Comparison of ENCODE assay signal across 8 mouse cellular contexts in genomic region chr10:34297980-34298753, GRCm38 (mm10). TPM values are rescaled to one million over a fixed set of nuclear protein-coding genes. Genes with fewer than 3 reads are reported as not detected.
A peak's percentile ranks its signal among the peaks of the same experiment; 100 is the strongest.
DNase-seq lines count a peak whose midpoint lies in the region; ATAC-seq and TF ChIP-seq lines count a peak whose summit lies in the region.

No protein-coding gene starts in this region.

- H3K9me3 ChIP-seq in forebrain, embryonic 10.5 days: no peaks in the 10 kb centered on the region
- H3K9me3 ChIP-seq in hindbrain, embryonic 14.5 days (ENCODE audit: control insufficient read depth, low read length): no peaks in the 10 kb centered on the region
- no peaks in the 10 kb centered on the region for H3K9me3 ChIP-seq in midbrain, embryonic 12.5 days

- TF ChIP-seq CTCF in kidney, adult 2 months (conservative IDR thresholded peaks at IDR 0.05; ENCODE audit: insufficient read depth, insufficient read length, low read depth, low read length): no peak

- TF ChIP-seq POLR2A in kidney, adult 2 months (IDR thresholded peaks at IDR 0.05; ENCODE audit: low read depth, low read length): no peak

- ATAC-seq in hindbrain, embryonic 14.5 days (ENCODE audit: low FRiP score): no peak; the same call in 1 of the 2 replicates
- no peak for ATAC-seq in midbrain, embryonic 12.5 days (ENCODE audit: low FRiP score, low read depth)

- peak overlapping the region; percentile 91 for H3K9ac ChIP-seq in hindbrain, embryonic 14.5 days
- H3K9ac ChIP-seq in midbrain, embryonic 12.5 days (replicated peaks): peak overlapping the region; percentile 86

- no peak overlapping the region for H3K27ac ChIP-seq in kidney, adult 2 months (ENCODE audit: insufficient read depth, low read depth, low read length)
- H3K27ac ChIP-seq in forebrain, embryonic 10.5 days: peak overlapping the region; percentile 87
- H3K27ac ChIP-seq in hindbrain, embryonic 14.5 days: peak overlapping the region; percentile 99
- H3K27ac ChIP-seq in midbrain, embryonic 12.5 days (replicated peaks): peak overlapping the region; percentile 97

- peak overlapping the region; percentile 86 for H3K4me3 ChIP-seq in kidney, adult 2 months (ENCODE audit: insufficient read depth, low read depth, low read length)
- peak overlapping the region; percentile 78 for H3K4me3 ChIP-seq in forebrain, embryonic 10.5 days
- H3K4me3 ChIP-seq in hindbrain, embryonic 14.5 days (replicated peaks; ENCODE audit: low read length): peak overlapping the region; percentile 74
- peak overlapping the region; percentile 78 for H3K4me3 ChIP-seq in midbrain, embryonic 12.5 days

- DNase-seq in kidney, adult 2 months: peak; percentile 12
- no peak for DNase-seq in kidney, adult 8-10 months
- peak; percentile 70 for DNase-seq in MN1 (ENCODE audit: low spot score)
- no peak for DNase-seq in forebrain, embryonic 10.5 days (ENCODE audit: extremely low spot score, low spot score)
- DNase-seq in hindbrain, embryonic 14.5 days (ENCODE audit: low spot score): no peak
- DNase-seq in urinary bladder, adult 2 months (ENCODE audit: low spot score): no peak
- DNase-seq in adrenal gland, postnatal 14 days: no peak

- no peaks in the 10 kb centered on the region for H3K36me3 ChIP-seq in kidney, adult 2 months (ENCODE audit: control insufficient read depth, insufficient read depth, low read length)
- H3K36me3 ChIP-seq in forebrain, embryonic 10.5 days (replicated peaks): no peaks in the 10 kb centered on the region; the same call in 1 of the 2 replicates
- peaks cover 7% of the 10 kb centered on the region; the same call in 1 of the 2 replicates for H3K36me3 ChIP-seq in hindbrain, embryonic 14.5 days (replicated peaks; ENCODE audit: control insufficient read depth, insufficient read depth)
- H3K36me3 ChIP-seq in midbrain, embryonic 12.5 days: no peaks in the 10 kb centered on the region

- H3K27me3 ChIP-seq in kidney, adult 2 months (replicated peaks; ENCODE audit: control insufficient read depth, insufficient read depth, low read length): no peaks in the 10 kb centered on the region
- no peaks in the 10 kb centered on the region for H3K27me3 ChIP-seq in forebrain, embryonic 10.5 days (ENCODE audit: poor library complexity, severe bottlenecking)
- no peaks in the 10 kb centered on the region for H3K27me3 ChIP-seq in hindbrain, embryonic 14.5 days (ENCODE audit: control insufficient read depth, insufficient read depth, low read length)
- H3K27me3 ChIP-seq in midbrain, embryonic 12.5 days: no peaks in the 10 kb centered on the region

- peaks cover 8% of the 10 kb centered on the region; the same call in 1 of the 2 replicates for H3K4me1 ChIP-seq in kidney, adult 2 months (ENCODE audit: control insufficient read depth, insufficient read depth, low read length)
- peaks cover 46% of the 10 kb centered on the region for H3K4me1 ChIP-seq in forebrain, embryonic 10.5 days
- peaks cover 37% of the 10 kb centered on the region for H3K4me1 ChIP-seq in hindbrain, embryonic 14.5 days (replicated peaks; ENCODE audit: control insufficient read depth, insufficient read depth, low read length)
- H3K4me1 ChIP-seq in midbrain, embryonic 12.5 days: peaks cover 36% of the 10 kb centered on the region

- WGBS in kidney, adult 2 months: 48% methylated on average over 25 of the region's 25 CpGs
- WGBS in forebrain, embryonic 10.5 days: 47% methylated on average over 25 of the region's 25 CpGs
- WGBS in hindbrain, embryonic 14.5 days: 39% methylated on average over 25 of the region's 25 CpGs
- 47% methylated on average over 25 of the region's 25 CpGs for WGBS in midbrain, embryonic 12.5 days

- H3K4me2 ChIP-seq in hindbrain, embryonic 14.5 days (replicated peaks): peak overlapping the region; percentile 93
- H3K4me2 ChIP-seq in midbrain, embryonic 12.5 days (replicated peaks): peak overlapping the region; percentile 74

RNA-seq across cellular contexts. Expression of gene Tspyl4, which starts 0.9 kb away (rescaled TPM):
- polyA plus RNA-seq in kidney, adult 2 months (2012; rRNA removed): 7.6 and 8.2 TPM in 2 replicates
- polyA plus RNA-seq in forebrain, embryonic 10.5 days (2016; fragmentation: Nextera tagmentation; extraction: Ambion mirVana): 28.9 and 35.2 TPM in 2 replicates
- polyA plus RNA-seq in hindbrain, embryonic 14.5 days (2014; fragmentation: Nextera tagmentation; extraction: Ambion mirVana): 167 and 184 TPM in 2 replicates
- 120 and 126 TPM in 2 replicates for polyA plus RNA-seq in midbrain, embryonic 12.5 days (2016; fragmentation: Nextera tagmentation; extraction: Ambion mirVana)
- polyA plus RNA-seq in urinary bladder, adult 2 months (2012; rRNA removed): 11.1 and 15.2 TPM in 2 replicates
- 12.5 and 16.1 TPM in 2 replicates for total RNA-seq in adrenal gland, postnatal 14 days (2021)

RNA-seq across cellular contexts. Expression of gene Tspyl1, which starts 16.2 kb away (rescaled TPM):
- 26.0 and 28.3 TPM in 2 replicates for polyA plus RNA-seq in kidney, adult 2 months (2012; rRNA removed)
- polyA plus RNA-seq in forebrain, embryonic 10.5 days (2016; fragmentation: Nextera tagmentation; extraction: Ambion mirVana): 53.7 and 56.8 TPM in 2 replicates
- 103 and 116 TPM in 2 replicates for polyA plus RNA-seq in hindbrain, embryonic 14.5 days (2014; fragmentation: Nextera tagmentation; extraction: Ambion mirVana)
- 116 and 119 TPM in 2 replicates for polyA plus RNA-seq in midbrain, embryonic 12.5 days (2016; fragmentation: Nextera tagmentation; extraction: Ambion mirVana)
- 52.8 and 58.2 TPM in 2 replicates for polyA plus RNA-seq in urinary bladder, adult 2 months (2012; rRNA removed)
- 52.2 and 54.2 TPM in 2 replicates for total RNA-seq in adrenal gland, postnatal 14 days (2021)

Comparison
In these comparisons a context has a peak if more than half of its experiments do, and no peak if none do; other contexts are left out.
1. DNase-seq: peak in kidney, adult 2 months (single experiment) and MN1 (single experiment); none in kidney, adult 8-10 months (0 of 2), forebrain, embryonic 10.5 days (single experiment), hindbrain, embryonic 14.5 days (single experiment), urinary bladder, adult 2 months (single experiment) and adrenal gland, postnatal 14 days (single experiment).
2. Peak in every context shown above with its lines, with median percentiles within 50 percentile points of each other: H3K4me3 ChIP-seq.